Mouse (Mus musculus) thymus, adult 2 months (tissue): ENCODE results near the gene Tgm5.

Source experiments
- CTCF ChIP-seq: fragments of 200-500 bp; IDR thresholded peaks from 2 replicates; pipeline ENCODE4 v1.5.1; 2012; ENCODE audit warnings: mild to moderate bottlenecking, control low read depth, low read length, moderate library complexity, borderline replicate concordance; ENCODE audit not compliant: control insufficient read depth, poor library complexity, insufficient read depth; ENCODE audit errors: extremely low read depth
- POLR2A ChIP-seq: fragments of 200-500 bp; IDR thresholded peaks from 2 replicates; pipeline ENCODE4 v1.6.1; 2012; ENCODE audit warnings: mild to moderate bottlenecking, low read length, control low read depth, moderate library complexity; ENCODE audit not compliant: control insufficient read depth, poor library complexity, insufficient read depth; ENCODE audit errors: extremely low read depth

GRCm38 (mm10) chr2:121004018-121004811 is 81.4 kb downstream of the Tgm5 start:
- TF ChIP-seq CTCF (no peak), POLR2A (no peak)
